Mouse (Mus musculus): ENCODE data around the gene Cxcl17. TPM values are rescaled to one million over a fixed set of nuclear protein-coding genes. Genes with fewer than 3 reads are reported as not detected.
"Not testable (repeated sequence)": the region's sequence is repeated elsewhere in the genome, so short reads cannot be mapped to it uniquely, and the experiment has no call there.

Gene Cxcl17
- polyA plus RNA-seq, 2 experiments: not detected

DNA sequence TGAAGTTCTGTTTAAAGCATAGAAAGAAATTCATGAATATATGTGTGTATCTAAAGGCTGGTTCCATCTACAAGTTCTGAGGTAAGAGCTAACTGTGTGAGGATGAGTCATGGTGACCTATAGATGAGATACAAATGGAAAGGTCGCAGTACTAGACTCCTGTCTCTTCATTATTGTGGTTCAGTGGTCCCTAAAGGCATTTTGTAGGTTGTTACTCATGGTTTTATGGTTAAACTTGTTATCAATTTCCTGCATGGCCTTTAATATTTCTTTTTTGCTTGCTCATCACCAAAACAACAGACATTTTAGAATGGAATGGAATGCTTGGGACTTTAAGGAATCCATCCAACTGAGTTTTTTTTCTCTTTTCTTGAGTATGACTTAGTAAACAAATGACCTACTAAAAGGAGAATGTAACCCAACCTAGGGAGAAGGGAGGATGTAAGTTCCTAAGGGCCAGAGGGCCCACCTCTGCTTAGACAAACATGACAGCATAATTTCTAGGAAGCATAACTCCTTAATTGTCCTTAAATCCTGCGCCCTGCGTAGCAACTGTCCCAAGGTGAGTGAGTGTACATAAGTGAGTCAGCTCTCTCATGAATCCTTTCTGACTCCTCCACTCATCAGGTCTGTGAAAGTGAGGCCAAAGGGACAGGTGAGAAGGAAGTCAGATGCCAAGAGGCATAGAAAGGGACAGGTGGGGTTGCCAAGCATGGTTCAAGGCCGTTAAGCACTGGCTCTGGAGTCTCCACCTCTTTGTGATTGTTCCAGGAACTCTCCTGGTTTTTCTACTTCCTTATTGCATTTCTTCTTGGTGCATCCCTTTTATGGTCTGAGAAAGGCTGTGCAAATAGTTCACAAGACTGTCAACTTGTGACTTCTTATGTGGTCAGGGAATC, 17.4 kb upstream of the Cxcl17 start:
- Histone ChIP-seq H3K4me3 (replicated peaks; ENCODE audit: low read length) (no peak overlapping the region), H3K36me3 (ENCODE audit: control insufficient read depth, insufficient read depth, low read length) (no peaks in the 10 kb centered on the region), H3K4me1 (ENCODE audit: control insufficient read depth, insufficient read depth, low read length) (peaks cover 4% of the 10 kb centered on the region; the same call in 1 of the 2 replicates), H3K9ac (ENCODE audit: low read depth, low read length, severe bottlenecking) (no peak overlapping the region), H3K27ac (replicated peaks; ENCODE audit: low read depth, low read length) (no peak overlapping the region), H3K27me3 (ENCODE audit: control insufficient read depth, insufficient read depth, low read length) (no peaks in the 10 kb centered on the region), H3K4me2 (replicated peaks; ENCODE audit: low read depth, low read length, severe bottlenecking) (no peak overlapping the region), H3K9me3 (ENCODE audit: control insufficient read depth, low read length) (no peaks in the 10 kb centered on the region)
- DNase-seq (ENCODE audit: low spot score): no peak
- WGBS: 84% methylated on average over 4 of the region's 4 CpGs
- no peak for TF ChIP-seq POLR2A (IDR thresholded peaks at IDR 0.05; ENCODE audit: borderline replicate concordance, extremely low read depth, insufficient read depth, insufficient read length)
- no peak for ATAC-seq (ENCODE audit: low FRiP score, low read depth)

DNA sequence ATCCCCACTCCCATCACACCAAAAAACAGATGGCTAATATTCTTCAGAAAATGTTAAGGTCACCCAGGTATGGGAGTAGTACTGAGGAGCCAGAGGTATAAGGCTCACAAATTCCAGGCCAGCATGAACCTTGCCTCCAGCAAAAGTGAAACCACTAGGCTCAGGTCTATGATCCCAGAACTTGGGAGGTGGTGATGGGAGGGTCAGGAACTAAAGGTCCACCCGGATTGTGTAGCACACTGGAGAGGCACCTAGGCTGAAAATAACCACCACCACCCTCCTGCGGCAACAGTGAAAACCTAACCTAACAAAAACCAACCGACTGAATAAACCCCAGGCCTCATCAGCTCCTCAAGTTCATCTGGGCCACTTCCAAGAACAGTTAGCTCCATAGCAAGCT, 15.6 kb upstream of the Cxcl17 start:
- H3K4me1 ChIP-seq (ENCODE audit: control insufficient read depth, insufficient read depth, low read length): peaks cover 4% of the 10 kb centered on the region; the same call in 1 of the 2 replicates
- H3K27ac ChIP-seq (replicated peaks; ENCODE audit: low read depth, low read length): no peak overlapping the region
- ATAC-seq (ENCODE audit: low FRiP score, low read depth): no peak
- DNase-seq (ENCODE audit: low spot score): no peak
- no peak overlapping the region for H3K9ac ChIP-seq (ENCODE audit: low read depth, low read length, severe bottlenecking)
- WGBS: 85% methylated on average over 3 of the region's 3 CpGs
- no peak for TF ChIP-seq POLR2A (IDR thresholded peaks at IDR 0.05; ENCODE audit: borderline replicate concordance, extremely low read depth, insufficient read depth, insufficient read length)
- no peak overlapping the region for H3K4me2 ChIP-seq (replicated peaks; ENCODE audit: low read depth, low read length, severe bottlenecking)
- H3K4me3 ChIP-seq (replicated peaks; ENCODE audit: low read length): no peak overlapping the region
- no peaks in the 10 kb centered on the region for H3K36me3 ChIP-seq (ENCODE audit: control insufficient read depth, insufficient read depth, low read length)
- no peaks in the 10 kb centered on the region for H3K27me3 ChIP-seq (ENCODE audit: control insufficient read depth, insufficient read depth, low read length)
- no peaks in the 10 kb centered on the region for H3K9me3 ChIP-seq (ENCODE audit: control insufficient read depth, low read length)

DNA sequence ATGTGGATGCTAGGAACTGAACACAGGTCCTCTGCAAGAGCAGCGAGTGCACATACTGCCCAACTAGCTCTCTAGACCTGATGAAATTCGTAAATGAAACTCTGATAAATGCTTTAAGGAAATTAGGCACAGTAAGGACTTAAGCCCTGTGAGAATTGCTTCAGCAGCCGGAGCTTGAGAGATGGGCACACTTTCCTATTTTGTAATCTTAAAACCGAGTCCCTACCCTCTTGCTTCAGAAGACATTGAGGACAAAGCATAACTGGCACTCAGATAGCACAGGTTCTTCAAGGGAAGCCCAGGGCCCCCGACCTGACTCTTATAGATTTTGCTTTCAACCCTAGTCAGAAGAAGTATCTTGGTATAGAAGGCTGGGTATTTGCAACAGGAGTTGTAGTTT, 14.5 kb upstream of the Cxcl17 start:
- Histone ChIP-seq H3K27ac (replicated peaks; ENCODE audit: low read depth, low read length) (no peak overlapping the region), H3K9ac (ENCODE audit: low read depth, low read length, severe bottlenecking) (no peak overlapping the region), H3K4me3 (replicated peaks; ENCODE audit: low read length) (no peak overlapping the region), H3K9me3 (ENCODE audit: control insufficient read depth, low read length) (no peaks in the 10 kb centered on the region), H3K4me2 (replicated peaks; ENCODE audit: low read depth, low read length, severe bottlenecking) (no peak overlapping the region), H3K36me3 (ENCODE audit: control insufficient read depth, insufficient read depth, low read length) (no peaks in the 10 kb centered on the region), H3K4me1 (ENCODE audit: control insufficient read depth, insufficient read depth, low read length) (no peaks in the 10 kb centered on the region), H3K27me3 (ENCODE audit: control insufficient read depth, insufficient read depth, low read length) (no peaks in the 10 kb centered on the region; the same call in 1 of the 2 replicates)
- TF ChIP-seq POLR2A (IDR thresholded peaks at IDR 0.05; ENCODE audit: borderline replicate concordance, extremely low read depth, insufficient read depth, insufficient read length): no peak
- 82% methylated on average over 5 of the region's 5 CpGs for WGBS
- no peak for ATAC-seq (ENCODE audit: low FRiP score, low read depth)
- DNase-seq (ENCODE audit: low spot score): no peak

DNA sequence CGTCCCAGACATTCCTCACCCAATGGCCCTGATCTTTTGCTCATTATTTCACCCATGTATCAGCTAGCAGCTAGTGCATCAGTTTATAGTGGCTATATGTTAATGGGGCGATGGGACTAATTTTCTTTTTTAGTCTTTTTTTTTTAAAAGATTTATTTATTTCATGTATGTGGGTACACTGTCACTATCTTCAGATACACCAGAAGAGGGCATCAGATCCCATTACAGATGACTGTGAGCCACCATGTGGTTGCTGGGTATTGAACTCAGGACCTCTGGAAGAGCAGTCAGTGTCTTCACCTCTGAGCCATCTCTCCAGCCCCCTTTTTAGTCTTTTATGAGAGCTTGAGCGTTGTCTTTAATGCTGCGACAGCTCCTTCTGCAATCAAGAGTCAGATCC, 13.7 kb upstream of the Cxcl17 start:
- DNase-seq (ENCODE audit: low spot score); H3K4me3 ChIP-seq (replicated peaks; ENCODE audit: low read length); H3K4me2 ChIP-seq (replicated peaks; ENCODE audit: low read depth, low read length, severe bottlenecking); H3K9ac ChIP-seq (ENCODE audit: low read depth, low read length, severe bottlenecking); H3K4me1 ChIP-seq (ENCODE audit: control insufficient read depth, insufficient read depth, low read length); ATAC-seq (ENCODE audit: low FRiP score, low read depth); H3K27ac ChIP-seq (replicated peaks; ENCODE audit: low read depth, low read length); H3K27me3 ChIP-seq (ENCODE audit: control insufficient read depth, insufficient read depth, low read length); H3K36me3 ChIP-seq (ENCODE audit: control insufficient read depth, insufficient read depth, low read length); H3K9me3 ChIP-seq (ENCODE audit: control insufficient read depth, low read length): not testable (repeated sequence)
- 87% methylated on average over 4 of the region's 4 CpGs for WGBS

DNA sequence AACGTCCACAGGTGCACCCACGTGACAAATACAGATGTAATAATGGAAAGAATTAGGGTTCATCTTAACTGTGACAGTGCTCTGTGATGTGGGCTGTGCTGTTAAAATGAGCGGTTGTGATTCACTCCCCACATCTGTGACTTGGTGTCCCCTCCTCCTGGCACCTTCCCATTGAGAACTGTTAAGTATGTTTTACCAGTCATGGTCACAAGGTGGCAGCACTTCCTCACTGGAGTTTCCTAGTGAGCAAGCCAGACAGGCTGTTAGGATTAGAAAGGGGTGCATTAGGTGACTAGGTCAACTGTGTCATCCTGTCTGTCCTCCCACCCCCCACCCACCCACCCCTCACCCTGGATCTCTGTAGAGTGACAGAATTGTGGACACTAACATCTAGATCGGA, 11.7 kb upstream of the Cxcl17 start:
- Histone ChIP-seq H3K27ac (replicated peaks; ENCODE audit: low read depth, low read length) (no peak overlapping the region), H3K4me2 (replicated peaks; ENCODE audit: low read depth, low read length, severe bottlenecking) (no peak overlapping the region), H3K4me1 (ENCODE audit: control insufficient read depth, insufficient read depth, low read length) (no peaks in the 10 kb centered on the region), H3K27me3 (ENCODE audit: control insufficient read depth, insufficient read depth, low read length) (no peaks in the 10 kb centered on the region; the same call in 1 of the 2 replicates), H3K36me3 (ENCODE audit: control insufficient read depth, insufficient read depth, low read length) (no peaks in the 10 kb centered on the region), H3K4me3 (replicated peaks; ENCODE audit: low read length) (no peak overlapping the region), H3K9me3 (ENCODE audit: control insufficient read depth, low read length) (no peaks in the 10 kb centered on the region), H3K9ac (ENCODE audit: low read depth, low read length, severe bottlenecking) (no peak overlapping the region)
- ATAC-seq (ENCODE audit: low FRiP score, low read depth): no peak
- 35% methylated on average over 4 of the region's 4 CpGs for WGBS
- TF ChIP-seq POLR2A (IDR thresholded peaks at IDR 0.05; ENCODE audit: borderline replicate concordance, extremely low read depth, insufficient read depth, insufficient read length): no peak
- DNase-seq (ENCODE audit: low spot score): peak; percentile 87

All from limb, embryonic 14.5 days (tissue).